Mouse (Mus musculus) left cerebral cortex, adult 8-10 months (tissue): Measurements from ENCODE around the gene Lcn2. TPM values are rescaled to one million over a fixed set of nuclear protein-coding genes. Genes with fewer than 3 reads are reported as not detected.
A peak's percentile ranks its signal among the peaks of the same experiment; 100 is the strongest.

ENCODE experiments used
- DNase-seq, 2 experiments: peaks; one replicate each; pipeline ENCODE4 v3.0.0; 2022; ENCODE audit warnings: low spot score in 2 of 2
- total RNA-seq, 4 experiments: library from RNA; stranded (reverse); gene quantifications; 2 replicates each; pipeline ENCODE4 v1.2.4; 2022

The Lcn2 gene
- total RNA-seq, 4 experiments from 2014 or later: 0.50 to 0.81 (median 0.63) TPM

DNA sequence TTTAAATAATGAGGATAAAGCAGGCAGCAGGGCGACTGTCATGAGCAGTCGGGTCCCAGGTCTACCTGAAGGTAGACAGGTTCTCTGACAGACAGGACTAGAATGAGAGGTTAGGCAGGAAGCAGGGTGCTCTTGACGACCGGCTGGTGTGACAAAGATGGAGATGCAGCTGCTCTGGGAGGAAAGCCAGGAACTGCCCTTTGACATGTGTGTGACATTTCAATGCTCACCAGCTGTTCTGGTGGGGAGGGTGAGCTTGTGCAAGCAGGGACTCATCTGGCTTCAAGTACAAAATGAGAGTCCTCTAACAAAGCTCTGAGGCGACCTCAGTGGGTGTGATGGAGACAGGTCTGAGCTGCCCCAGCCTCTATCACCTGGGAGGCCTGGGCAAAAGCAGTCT is 25.9 kb upstream of the Lcn2 start:
- DNase-seq: no peak

DNA sequence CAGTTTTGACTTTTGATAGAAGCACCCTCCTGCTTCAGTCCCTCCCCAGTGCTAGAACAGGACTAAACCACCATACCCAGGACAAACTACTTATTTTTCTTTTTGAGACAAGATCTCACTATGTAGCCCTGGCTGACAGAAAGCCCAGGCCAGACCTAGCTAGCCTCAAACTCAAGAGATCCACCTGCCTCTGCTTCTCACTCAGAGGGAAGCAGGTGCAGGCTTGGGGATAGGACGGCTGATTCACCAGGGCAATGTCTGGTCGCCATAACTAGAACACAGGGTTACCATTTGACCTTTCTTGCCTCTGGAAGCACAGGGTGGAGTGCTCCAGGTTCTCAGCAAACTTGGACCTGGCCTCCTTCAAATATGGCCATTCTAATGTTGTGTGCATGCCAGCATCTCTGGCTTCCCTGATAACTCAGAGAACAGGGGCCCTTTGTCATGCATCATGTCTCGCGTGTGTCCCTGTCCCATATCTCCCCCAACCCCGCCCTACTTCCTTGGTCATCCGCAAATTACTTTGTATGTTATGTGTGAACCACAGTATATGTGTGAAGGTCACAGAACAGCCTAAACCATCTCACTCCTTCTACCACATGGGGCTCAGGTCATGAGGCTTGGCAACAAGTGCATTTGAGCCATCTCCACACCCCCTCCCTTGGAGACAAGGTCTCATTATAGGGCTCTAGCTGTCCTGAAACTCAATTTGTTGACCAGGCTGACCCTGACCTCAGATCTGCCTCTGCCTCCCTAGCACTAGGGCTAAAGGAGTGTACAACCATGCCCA is 24.9 kb upstream of the Lcn2 start:
- no peak for DNase-seq

- no peak for DNase-seq
Measured at GRCm38 (mm10) chr2:32411407-32411806, 23.4 kb upstream of the Lcn2 start.

- DNase-seq: no peak
Measured at GRCm38 (mm10) chr2:32408429-32409424, 20.7 kb upstream of the Lcn2 start.

DNA sequence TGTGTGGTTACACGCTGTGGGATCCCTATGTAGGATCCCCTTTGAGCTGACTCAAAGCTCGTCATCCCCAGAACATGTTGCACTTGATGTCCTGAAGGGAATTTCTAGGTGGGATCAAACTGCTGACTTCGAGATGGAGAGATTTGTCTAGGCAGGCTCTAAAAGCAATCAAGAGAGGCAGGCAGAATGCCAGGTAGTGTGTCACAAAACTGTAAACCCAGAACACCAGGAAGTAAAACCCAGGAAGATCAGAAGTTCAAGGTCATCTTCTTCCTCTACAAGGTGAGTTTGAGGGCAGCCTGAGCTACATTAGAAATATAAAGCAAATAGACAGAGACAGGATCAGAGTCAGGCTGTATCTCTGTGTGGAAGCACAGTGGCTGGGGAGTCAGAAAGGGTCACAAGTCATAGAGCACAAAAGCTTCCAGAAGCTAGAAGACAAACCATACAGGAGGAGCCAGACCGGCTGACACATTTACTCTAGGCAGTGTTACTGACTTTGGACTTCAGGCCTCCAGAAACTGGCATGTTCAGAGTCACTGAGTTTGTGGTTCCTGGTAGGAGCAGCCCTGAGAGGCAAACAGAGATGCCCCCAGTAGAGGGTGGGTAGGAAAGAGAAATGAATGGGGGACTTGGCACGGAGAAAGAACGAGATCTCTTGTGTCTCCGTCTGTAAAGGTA is 19.2 kb upstream of the Lcn2 start:
- no peak for DNase-seq

DNA sequence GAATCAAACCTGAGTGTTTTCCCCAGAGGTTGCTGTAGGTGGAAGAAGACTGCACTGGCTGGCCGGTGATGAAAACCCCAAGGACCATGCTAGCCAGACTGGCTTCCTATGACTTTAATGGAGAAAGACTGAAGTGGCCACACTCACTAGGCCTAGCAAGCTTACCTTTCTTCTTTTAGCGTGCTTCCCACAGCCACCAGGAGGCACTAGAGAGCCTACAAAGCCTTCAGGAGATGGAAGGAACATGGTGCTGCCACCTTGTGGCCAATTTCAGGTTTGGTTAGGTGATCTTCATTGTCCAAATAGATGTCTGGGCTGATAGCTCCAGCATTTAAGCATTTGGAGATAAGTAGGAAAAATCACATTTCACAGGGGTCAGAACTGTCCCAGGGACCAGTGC is 16.6 kb upstream of the Lcn2 start:
- DNase-seq: peak; percentile 85 to 90

- no peak for DNase-seq
Measured at GRCm38 (mm10) chr2:32396695-32397094, 8.6 kb upstream of the Lcn2 start.

- DNase-seq: peak; percentile 90 to 94
Measured at GRCm38 (mm10) chr2:32395946-32396621, 8.0 kb upstream of the Lcn2 start.

DNA sequence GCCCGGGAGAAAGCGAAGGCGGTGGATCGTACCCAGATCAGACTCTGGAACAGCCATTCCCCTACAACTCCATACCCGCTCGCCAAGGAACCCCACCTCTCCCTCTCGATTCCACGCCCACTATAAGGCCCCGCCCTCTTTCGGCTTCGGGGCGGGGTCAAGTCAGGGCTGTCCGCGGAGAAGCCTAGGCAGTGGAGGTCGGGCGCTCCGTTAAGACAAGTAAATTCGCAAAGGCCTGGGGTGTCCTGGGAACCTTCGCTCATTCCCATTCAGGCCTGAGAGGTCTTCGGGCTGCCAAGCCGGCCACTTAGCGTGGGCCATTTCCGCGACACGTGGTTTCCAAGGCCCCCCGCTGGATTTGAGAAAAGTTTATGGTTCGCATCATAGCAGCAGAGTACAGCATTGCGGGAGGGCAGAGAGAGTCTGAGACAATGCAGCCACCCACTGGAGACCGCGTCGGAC is 7.5 kb upstream of the Lcn2 start, which contains the start of gene Ptges2:
TSS of gene Ptges2 (plus strand) at position 413 of the 462 bp plus-strand sequence.
- DNase-seq: peak; percentile 87 to 88

DNA sequence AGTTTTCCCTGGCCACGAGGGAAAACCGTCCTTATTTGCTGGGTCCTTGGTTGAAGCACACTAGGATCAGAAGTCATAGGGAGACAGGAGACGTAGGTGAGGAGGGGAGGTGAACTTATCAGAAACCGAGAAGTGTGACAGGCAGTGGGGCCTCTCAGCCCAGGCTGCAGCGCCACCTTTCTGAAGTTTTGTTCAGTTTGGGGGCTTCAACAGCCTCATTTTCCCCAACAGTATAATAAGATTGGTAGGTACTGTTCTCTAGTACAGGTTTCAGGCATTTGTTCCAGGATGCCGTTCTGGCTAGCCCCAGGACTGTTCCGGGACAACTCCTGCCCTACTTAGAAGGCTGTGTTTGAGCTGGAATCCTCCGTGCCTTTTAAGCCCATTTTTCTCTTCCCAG is 6.9 kb upstream of the Lcn2 start:
- DNase-seq: no peak

GRCm38 (mm10) chr2:32392063-32392462 is 4.0 kb upstream of the Lcn2 start:
- no peak for DNase-seq

DNA sequence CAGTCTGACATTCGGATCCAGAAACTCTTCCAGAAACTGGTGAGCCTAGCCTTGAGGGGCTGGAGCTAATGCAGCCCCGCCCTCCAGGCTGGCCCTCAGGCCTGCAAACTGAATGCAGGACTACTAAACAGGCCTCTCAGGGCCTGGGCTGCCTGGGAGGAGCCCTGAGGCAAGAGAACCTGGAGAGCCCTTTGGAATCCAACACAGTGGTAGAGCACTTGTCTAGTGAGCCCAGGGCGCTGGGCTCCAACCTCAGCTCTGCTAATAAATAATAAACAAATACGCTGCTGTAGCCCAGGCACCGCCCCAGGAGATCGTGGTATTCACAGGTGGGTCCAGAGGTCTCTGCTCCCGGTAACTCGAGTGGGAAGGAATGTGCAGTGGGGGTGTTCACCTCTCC is 2.8 kb upstream of the Lcn2 start:
- no peak for DNase-seq

DNA sequence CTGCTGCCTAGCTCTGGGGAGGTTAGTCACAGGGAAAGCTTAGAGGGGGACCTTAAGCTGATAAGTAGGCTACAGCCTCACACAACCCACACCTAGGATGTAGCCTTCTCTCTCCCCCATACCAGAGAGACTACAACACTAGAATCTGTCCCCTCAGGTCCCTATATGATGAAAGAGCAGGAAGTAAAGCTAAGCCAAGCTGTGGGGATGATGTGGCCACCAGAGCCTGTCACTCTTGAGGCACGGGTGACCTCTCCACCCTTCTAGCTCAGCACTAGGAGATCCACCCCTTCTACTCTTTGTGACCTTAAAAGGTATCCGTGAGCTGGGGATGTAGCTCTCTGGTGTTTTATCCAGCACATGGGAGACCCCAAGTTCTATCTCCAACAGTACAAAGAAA is 1.1 kb upstream of the Lcn2 start:
- no peak for DNase-seq

GRCm38 (mm10) chr2:32382689-32383088 is 5.4 kb downstream of the Lcn2 start:
- DNase-seq: no peak

- DNase-seq: peak; percentile 70 to 90
Measured at GRCm38 (mm10) chr2:32381775-32382223, 6.3 kb downstream of the Lcn2 start, which contains the start of gene 1110008P14Rik. Gene 1110008P14Rik (minus strand): TSS chr2:32381938.

DNA sequence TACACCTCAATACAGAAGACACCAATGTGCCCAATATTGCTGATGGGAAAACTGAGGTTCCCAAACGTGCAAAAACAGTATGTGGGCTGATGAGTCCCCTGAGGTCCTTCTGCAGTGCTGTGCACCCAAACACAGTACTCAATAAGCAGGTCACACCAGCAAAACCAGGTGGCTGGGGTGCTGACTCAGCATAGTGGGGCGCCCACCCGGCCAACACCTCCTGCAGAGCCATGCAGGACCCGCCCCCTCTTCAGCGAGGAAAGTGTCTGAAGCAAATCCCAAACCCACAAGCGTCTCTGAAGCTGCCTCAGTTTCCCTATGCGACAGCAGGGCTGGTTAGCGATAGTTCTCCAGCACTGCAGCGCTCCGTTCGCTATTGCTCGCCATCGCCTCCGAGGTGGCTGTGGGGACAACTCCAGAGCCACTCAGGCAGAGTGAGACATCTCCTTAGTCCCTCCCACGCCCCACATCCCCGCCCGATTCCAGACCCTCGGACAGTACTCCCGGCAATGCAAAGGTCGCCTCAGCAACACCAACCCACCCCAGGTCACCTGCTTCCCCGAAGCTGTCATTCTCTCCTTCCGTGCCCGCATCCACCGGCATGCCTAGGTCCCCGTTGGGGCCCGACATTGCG is 6.8 kb downstream of the Lcn2 start:
- peak in 1 of 2 experiments; percentile 64 for DNase-seq

DNA sequence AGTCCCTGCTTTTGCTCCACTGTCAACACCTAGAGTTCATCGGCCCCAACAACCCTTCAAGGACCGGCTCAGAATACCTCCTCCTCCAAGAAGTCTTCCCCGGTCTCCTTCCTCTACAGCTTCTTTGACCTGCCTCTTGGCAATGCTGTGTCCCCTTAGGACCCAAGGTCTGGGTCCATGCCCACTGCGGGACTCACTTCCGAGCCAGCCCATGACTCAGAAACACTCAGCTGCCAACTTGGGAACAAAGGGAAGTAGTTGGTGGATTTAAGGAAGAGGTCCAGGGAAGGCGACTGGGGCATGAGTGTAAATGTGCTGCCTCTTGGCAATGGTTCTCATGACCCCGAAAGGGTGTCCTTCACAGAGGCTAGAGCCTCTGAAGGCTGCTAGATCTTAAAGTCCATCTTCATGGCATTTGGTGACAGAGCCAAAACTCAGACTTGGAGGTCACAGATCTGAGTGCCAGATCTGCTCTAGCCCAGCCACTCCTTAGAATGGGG is 8.0 kb downstream of the Lcn2 start:
- no peak for DNase-seq

DNA sequence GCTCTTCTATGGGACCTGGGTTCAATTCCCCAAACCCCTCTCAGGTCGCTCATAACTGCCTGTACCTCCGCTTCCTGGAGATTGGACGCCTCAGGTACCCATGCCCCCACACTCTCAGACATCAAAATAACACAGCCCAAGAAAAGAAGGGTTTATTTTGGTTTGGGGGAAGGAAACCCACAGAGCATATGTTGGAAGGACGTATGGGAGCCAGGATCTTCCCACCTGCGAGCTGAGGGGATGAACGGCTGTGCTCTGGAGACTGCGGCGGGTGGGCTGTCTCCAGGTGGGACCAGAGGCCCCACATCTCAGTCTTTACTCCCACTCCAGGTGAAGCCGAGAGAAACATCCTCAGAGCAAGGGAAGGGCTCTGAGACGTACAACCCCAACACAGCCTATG is 11.1 kb downstream of the Lcn2 start:
- DNase-seq: peak in 1 of 2 experiments; percentile 64

- peak in 1 of 2 experiments; percentile 69 for DNase-seq
Measured at GRCm38 (mm10) chr2:32375317-32375940, 12.6 kb downstream of the Lcn2 start.
